Mouse (Mus musculus) ES-E14 (cell line): ENCODE measurements around the gene Dtx3l. TPM values are rescaled to one million over a fixed set of nuclear protein-coding genes. Genes with fewer than 3 reads are reported as not detected.

Experiments used
- DNase-seq: peaks from one replicate; pipeline ENCODE4 v3.0.0-alpha.2; 2013; ENCODE audit warnings: low read depth, low spot score
- H3K27ac ChIP-seq: 2 replicates; pipeline ENCODE4 v1.5.1; 2012; ENCODE audit warnings: low read depth, mild to moderate bottlenecking, low read length, moderate library complexity, mixed read lengths; ENCODE audit not compliant: poor library complexity, insufficient read depth, severe bottlenecking
- H3K36me3 ChIP-seq: 2 replicates; pipeline ENCODE4 v1.6.1; 2012; ENCODE audit warnings: mild to moderate bottlenecking, low read length, moderate library complexity, mixed read lengths; ENCODE audit not compliant: control insufficient read depth, poor library complexity, insufficient read depth, severe bottlenecking
- H3K4me1 ChIP-seq, 2 experiments: fragments of 150-350 bp in 1 of 2; sonication (generic) in 1 of 2; 2 replicates each; pipeline ENCODE4 v1.6.1; 2012; ENCODE audit warnings: low read length in 2 of 2, mild to moderate bottlenecking in 1 of 2, mixed read lengths in 1 of 2; ENCODE audit not compliant: control insufficient read depth in 2 of 2, insufficient read depth in 2 of 2, poor library complexity in 1 of 2
- H3K4me3 ChIP-seq, 2 experiments: fragments of 150-350 bp in 1 of 2; sonication (generic) in 1 of 2; 2 replicates each; pipeline ENCODE4 v1.5.1; 2012; ENCODE audit warnings: low read length in 2 of 2, low read depth in 1 of 2, mild to moderate bottlenecking in 1 of 2, mixed read lengths in 1 of 2; ENCODE audit not compliant: insufficient read depth in 1 of 2, poor library complexity in 1 of 2, severe bottlenecking in 1 of 2
- H3K9ac ChIP-seq: 2 replicates; pipeline ENCODE4 v1.6.1; 2012; ENCODE audit warnings: low read depth, mild to moderate bottlenecking, low read length, mixed read lengths; ENCODE audit not compliant: poor library complexity, insufficient read depth, severe bottlenecking
- H3K9me3 ChIP-seq: fragments of 150-350 bp; sonication (generic); 2 replicates; pipeline ENCODE4 v1.6.1; 2012; ENCODE audit warnings: low read depth, mild to moderate bottlenecking, low read length; ENCODE audit not compliant: control insufficient read depth, insufficient read depth
- CHD2 ChIP-seq: IDR thresholded peaks from 2 replicates; pipeline ENCODE4 v1.6.1; 2014; ENCODE audit warnings: mild to moderate bottlenecking, low read depth, low read length, inconsistent platforms
- HCFC1 ChIP-seq: IDR thresholded peaks from 2 replicates; pipeline ENCODE4 v1.6.1; 2012; ENCODE audit warnings: low read length, inconsistent platforms, borderline replicate concordance; ENCODE audit not compliant: insufficient read depth
- MAFK ChIP-seq: IDR thresholded peaks from 2 replicates; pipeline ENCODE4 v1.6.1; 2014; ENCODE audit warnings: mild to moderate bottlenecking, low read depth, low read length, inconsistent platforms; ENCODE audit not compliant: insufficient read depth
- ZC3H11A ChIP-seq: IDR thresholded peaks from 2 replicates; pipeline ENCODE4 v1.6.1; 2012; ENCODE audit warnings: low read depth, mild to moderate bottlenecking, inconsistent platforms, low read length, borderline replicate concordance
- ZNF384 ChIP-seq: IDR thresholded peaks from 2 replicates; pipeline ENCODE4 v1.6.1; 2012; ENCODE audit warnings: low read depth, low read length, inconsistent platforms
- in situ Hi-C, 2 experiments: fragments of 600-800 bp; cut with MboI; formaldehyde crosslinking; loops; one replicate each; pipeline ENCODE4 v1.15.1; 2025; ENCODE audit warnings: low sequenced_read_pairs in 2 of 2, inconsistent platforms in 1 of 2; ENCODE audit not compliant: unreplicated experiment in 2 of 2
- total RNA-seq: library from RNA; depleted of rRNA; stranded (reverse); fragments of 300-350 nt; gene quantifications from 2 replicates; pipeline ENCODE4 v1.2.3, GENCODE M21; 2012; rRNA removed

Gene Dtx3l
- 3.2 and 3.8 TPM in 2 replicates for total RNA-seq

GRCm38 (mm10) chr16:35938211-35939151, at the start of gene Dtx3l, which contains the start of gene Parp9:
Gene Dtx3l (minus strand): TSS chr16:35939151.
Gene Parp9 (plus strand): TSS chr16:35938470.
- in situ Hi-C loops, result no loop called here
- H3K4me3 ChIP-seq, result peak within 1 kb of the TSS; percentile 70 to 76
- H3K27ac ChIP-seq, result no peak within 1 kb of the TSS
- H3K9me3 ChIP-seq, result no peaks in the 10 kb centered on the region
- H3K4me1 ChIP-seq, result peaks cover 0 to 2% of the 10 kb centered on the region in 2 experiments; a peak in 1 of 4 replicates
- no peak for TF ChIP-seq HCFC1
- no peak for TF ChIP-seq MAFK
- TF ChIP-seq ZNF384, result no peak
- TF ChIP-seq CHD2, result no peak
- no peak for TF ChIP-seq ZC3H11A
- H3K36me3 ChIP-seq, result no peaks in the 10 kb centered on the region
- peak within 1 kb of the TSS; percentile 80 for H3K9ac ChIP-seq
- DNase-seq, result peak; percentile 24

- no peaks in the 10 kb centered on the region for H3K9me3 ChIP-seq
- TF ChIP-seq ZC3H11A (no peak), MAFK (no peak), ZNF384 (no peak), HCFC1 (no peak)
- no peak overlapping the region for H3K4me3 ChIP-seq
- H3K36me3 ChIP-seq, result no peaks in the 10 kb centered on the region
- H3K27ac ChIP-seq, result no peak overlapping the region
- no peaks in the 10 kb centered on the region for H3K4me1 ChIP-seq
- no peak overlapping the region for H3K9ac ChIP-seq
- DNase-seq, result no peak
- in situ Hi-C loops, result no loop called here
These were observed 49.0 kb upstream of the Dtx3l start for GRCm38 (mm10) chr16:35987930-35988329.

GRCm38 (mm10) chr16:35984471-35984870, 45.5 kb upstream of the Dtx3l start:
- Histone ChIP-seq H3K9ac (peak overlapping the region; percentile 96; the same call in 1 of the 2 replicates), H3K27ac (no peak overlapping the region), H3K36me3 (no peaks in the 10 kb centered on the region), H3K4me1 (no peaks in the 10 kb centered on the region), H3K9me3 (no peaks in the 10 kb centered on the region), H3K4me3 (peak overlapping the region; percentile 89 to 93)
- in situ Hi-C loops, result no loop called here
- TF ChIP-seq ZNF384 (no peak), HCFC1 (no peak), CHD2 (no peak), ZC3H11A (no peak), MAFK (no peak)
- DNase-seq, result no peak

- H3K36me3 ChIP-seq, result no peaks in the 10 kb centered on the region
- peak overlapping the region; percentile 94 for H3K27ac ChIP-seq
- no peak for DNase-seq
- H3K4me3 ChIP-seq, result peak overlapping the region; percentile 89 to 93
- no peaks in the 10 kb centered on the region for H3K9me3 ChIP-seq
- H3K4me1 ChIP-seq, result no peaks in the 10 kb centered on the region
- peak overlapping the region; percentile 96 for H3K9ac ChIP-seq
- TF ChIP-seq CHD2, result no peak
- TF ChIP-seq HCFC1, result no peak
- TF ChIP-seq MAFK, result no peak
- TF ChIP-seq ZNF384, result no peak
- no peak for TF ChIP-seq ZC3H11A
- in situ Hi-C loops, result no loop called here
These were observed 44.7 kb upstream of the Dtx3l start for GRCm38 (mm10) chr16:35983517-35984101.
